Mouse (Mus musculus): ENCODE results near the gene Slc37a2.

Slc37a2 gene

DNA sequence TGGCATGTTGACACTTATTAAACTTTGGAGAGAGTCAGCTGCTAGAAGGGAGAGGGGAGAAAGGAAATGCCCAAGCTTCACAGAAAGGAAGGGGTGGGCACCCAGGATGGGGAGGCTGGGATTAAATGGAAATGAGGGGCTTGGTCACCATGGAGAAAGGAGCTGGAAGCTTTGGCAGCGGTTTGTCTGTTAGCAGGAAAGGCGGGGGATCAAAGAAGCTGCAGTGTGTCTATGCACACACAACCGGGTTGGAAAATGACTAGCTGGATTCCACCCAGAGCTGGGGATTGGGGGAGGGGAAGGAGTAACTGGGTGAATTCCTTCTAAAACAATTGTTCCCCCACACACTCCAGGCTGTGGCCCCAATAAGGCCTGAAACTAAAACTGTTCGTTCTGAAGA is 76.6 kb downstream of the Slc37a2 start:
- POLR2A ChIA-PET, result interaction anchor here in 2 of 4 experiments (0.5 to 1.2 kb wide), 4 partner anchors 8 to 70 kb away, joined by 3 to 4 read pairs (median 3); no protein-coding TSS in a partner anchor
- CTCF ChIA-PET, result interaction anchor here in 3 of 4 experiments (0.8 to 1.5 kb wide), 8 partner anchors 50 to 457 kb away, joined by 3 to 4 read pairs (median 3); no protein-coding TSS in a partner anchor

Data from embryonic stem cell, embryonic (primary cell).